Mouse (Mus musculus) neutrophil, adult 5-6 weeks (primary cell): Measurements from ENCODE around the gene Ccdc24. TPM values are rescaled to one million over a fixed set of nuclear protein-coding genes. Genes with fewer than 3 reads are reported as not detected.

Source experiments
- ATAC-seq: fragments of 151-379, 151-347 bp; 2 replicates; pipeline ENCODE4 v1.8.0; 2017; ENCODE audit warnings: mild to moderate bottlenecking, moderate TSS enrichment; ENCODE audit not compliant: insufficient number of reproducible peaks, poor library complexity, low FRiP score, severe bottlenecking; ENCODE audit errors: extremely low read depth
- total RNA-seq: library from RNA; stranded (forward); fragments of 200-1000 nt; gene quantifications from 2 replicates; pipeline ENCODE4 v1.2.3, GENCODE M21; 2017

The Ccdc24 gene
- total RNA-seq, 1 experiment from 2014 or later: not detected

GRCm38 (mm10) chr4:117895339-117895738 lies 23.0 kb upstream of the Ccdc24 start:
- ATAC-seq: no peak

- no peak for ATAC-seq
Observed at GRCm38 (mm10) chr4:117894601-117895000, 22.2 kb upstream of the Ccdc24 start.

DNA sequence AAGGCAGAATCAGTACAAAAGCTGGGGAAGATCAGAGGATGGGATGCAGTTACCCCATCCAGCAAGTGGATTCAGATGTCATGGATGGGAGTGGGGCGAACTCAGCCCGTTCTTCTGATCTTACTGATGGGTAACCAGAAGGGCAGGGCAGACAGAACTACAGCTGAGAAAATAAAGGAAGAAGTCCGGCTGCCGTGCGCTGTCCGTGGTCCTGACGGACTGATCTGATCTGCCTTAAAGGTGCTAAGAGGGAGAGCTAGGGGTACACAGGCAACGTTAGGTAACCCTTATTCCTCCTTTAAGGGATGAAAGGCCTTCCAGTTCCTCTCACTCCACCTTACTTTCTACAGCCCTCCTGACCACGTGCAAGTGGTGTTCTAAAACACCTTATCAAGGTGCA lies 21.0 kb upstream of the Ccdc24 start:
- ATAC-seq: no peak

DNA sequence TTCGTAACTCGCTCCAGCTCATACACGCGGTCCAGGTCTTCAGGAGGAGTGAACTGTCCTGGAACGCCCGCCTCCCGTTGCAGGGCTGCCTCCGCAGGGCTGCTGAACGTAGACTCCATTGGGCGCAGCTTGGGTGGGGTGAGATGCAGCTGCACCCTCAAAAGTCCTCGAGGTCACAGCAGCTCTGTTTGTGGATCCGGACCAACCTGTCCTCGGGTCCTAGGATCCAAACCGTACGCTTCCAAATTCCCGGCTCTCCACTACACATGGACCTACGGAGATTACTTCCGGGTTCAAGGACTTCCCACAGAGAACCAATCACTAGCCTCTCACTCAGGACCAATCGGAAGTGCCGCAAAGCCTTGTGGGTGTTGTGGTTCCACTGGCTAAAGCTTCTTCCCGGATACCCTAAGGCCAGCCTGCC lies 19.4 kb upstream of the Ccdc24 start, which contains the start of gene Dph2:
Dph2 (minus strand) TSS at position 295 of the 424 bp plus-strand sequence.
- peak; percentile 87 for ATAC-seq

DNA sequence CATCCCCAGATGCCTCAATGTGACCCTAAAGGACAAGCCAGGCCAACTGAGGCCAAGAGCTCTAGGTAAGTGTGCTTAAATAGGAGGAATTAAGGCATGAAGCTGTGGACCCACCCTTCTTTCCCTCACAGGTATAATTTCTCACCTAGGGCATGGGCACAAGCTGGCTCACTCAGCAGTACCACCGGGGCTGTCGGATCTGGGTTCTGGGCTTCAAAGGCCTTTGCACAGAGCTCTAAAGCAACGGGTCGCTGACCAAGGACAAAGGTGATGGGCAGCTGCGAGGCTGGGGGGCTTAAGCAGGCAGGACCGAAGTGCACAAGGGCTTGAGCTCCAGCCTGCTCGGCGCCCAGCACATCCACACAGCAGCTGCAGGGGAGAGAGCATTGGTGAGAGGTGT lies 18.4 kb upstream of the Ccdc24 start:
- ATAC-seq: no peak

GRCm38 (mm10) chr4:117890031-117890430 lies 17.7 kb upstream of the Ccdc24 start:
- ATAC-seq: no peak

DNA sequence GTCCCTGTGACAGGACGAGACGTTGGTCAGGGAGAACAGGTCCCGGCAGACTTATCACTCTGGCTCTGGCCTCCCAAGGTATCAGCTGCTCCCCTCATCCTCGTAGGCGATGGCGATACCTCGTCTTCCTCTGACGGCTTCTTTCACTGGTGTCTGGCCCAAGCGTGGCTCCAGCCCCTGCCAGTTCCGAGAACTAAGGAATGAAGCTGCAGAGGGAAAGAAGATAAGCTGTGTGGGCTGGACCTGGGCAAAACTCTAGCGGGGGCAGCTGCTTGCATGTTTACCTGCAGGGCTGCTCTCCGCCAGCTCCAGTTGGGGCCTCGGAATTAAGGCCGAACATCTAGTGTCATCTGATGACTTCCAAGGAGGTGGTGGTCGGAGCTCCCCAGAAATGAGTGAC lies 17.1 kb upstream of the Ccdc24 start:
- no peak for ATAC-seq

DNA sequence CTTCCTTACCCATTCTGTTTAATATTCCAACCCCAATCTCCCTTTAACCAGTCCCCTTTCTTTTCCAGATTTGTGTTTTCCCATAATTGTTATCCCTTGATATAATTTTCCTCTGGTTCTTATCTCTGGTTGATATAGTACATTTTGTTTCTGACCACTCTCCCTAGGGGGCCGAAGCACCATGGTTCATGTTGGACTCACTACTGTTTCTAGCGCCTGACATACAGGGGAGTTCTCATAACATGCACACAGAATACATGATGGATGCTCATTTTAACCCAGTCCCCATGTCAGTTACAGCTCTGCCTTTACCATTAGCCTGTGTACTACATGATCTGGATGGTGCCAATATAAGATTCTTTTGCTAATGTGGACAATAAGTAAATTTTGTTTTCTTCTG lies 15.6 kb upstream of the Ccdc24 start:
- no peak for ATAC-seq

DNA sequence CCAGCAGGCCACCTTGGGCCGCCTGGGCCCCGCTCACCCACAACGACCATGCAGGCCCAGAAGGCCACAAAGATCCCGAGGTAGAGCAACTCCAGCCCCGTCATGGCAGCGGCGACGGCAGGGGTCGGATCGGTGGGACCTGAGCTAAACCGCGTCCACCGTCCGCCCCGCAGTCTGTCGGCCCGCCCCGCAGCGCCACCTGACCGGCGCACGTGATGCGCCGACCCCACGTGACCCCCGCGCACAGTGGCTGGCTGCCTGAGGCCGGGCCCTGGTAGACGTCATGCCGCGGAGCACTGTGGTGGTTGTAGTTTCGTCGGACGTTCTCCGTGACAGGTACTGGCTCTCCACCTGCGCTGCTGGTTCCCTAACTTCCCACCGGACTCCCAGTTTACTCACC lies 14.8 kb upstream of the Ccdc24 start, which contains the start of gene Atp6v0b:
Atp6v0b (minus strand) TSS at position 201 of the 400 bp plus-strand sequence.
- peak; percentile 71 for ATAC-seq

DNA sequence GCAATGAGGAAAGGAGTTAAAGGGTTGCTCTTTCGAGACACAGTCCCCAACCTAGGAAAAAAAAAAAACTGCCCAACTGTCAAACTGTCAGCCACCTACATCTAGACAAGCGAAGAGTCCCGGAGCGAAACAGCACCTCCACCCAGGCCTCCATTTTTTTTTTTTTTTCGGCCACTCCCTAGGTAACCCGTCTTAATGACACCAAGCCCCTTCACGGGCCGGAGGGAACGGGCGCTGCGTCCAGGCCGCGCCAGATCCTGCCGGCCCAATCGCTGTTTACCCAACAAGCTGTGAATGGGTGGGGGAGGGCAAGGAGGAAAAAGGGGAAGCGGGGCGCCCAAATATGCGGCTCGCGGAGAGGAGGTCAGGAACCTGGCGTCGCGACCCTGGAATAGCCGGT lies 14.3 kb upstream of the Ccdc24 start:
- peak; percentile 30; the same call in 1 of the 2 replicates for ATAC-seq

DNA sequence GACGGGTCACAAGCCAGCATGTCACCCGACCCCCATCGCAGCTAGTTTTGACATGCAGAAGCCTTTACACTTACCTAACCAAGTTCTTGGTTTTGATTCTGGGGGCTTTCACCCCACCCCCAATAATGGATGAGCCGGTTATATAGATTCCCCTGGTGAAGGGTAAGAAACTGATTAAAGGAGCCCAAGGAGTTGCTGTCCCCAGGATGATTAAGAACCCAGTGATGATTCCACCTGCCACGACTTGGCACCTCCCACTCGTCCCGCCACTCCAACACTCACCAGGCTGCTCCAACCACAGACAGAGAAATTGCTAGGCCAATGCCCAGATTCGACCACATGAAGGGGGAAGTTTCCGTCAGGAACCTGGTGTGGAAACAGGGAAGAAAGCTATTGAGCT lies 13.6 kb upstream of the Ccdc24 start:
- ATAC-seq: no peak

DNA sequence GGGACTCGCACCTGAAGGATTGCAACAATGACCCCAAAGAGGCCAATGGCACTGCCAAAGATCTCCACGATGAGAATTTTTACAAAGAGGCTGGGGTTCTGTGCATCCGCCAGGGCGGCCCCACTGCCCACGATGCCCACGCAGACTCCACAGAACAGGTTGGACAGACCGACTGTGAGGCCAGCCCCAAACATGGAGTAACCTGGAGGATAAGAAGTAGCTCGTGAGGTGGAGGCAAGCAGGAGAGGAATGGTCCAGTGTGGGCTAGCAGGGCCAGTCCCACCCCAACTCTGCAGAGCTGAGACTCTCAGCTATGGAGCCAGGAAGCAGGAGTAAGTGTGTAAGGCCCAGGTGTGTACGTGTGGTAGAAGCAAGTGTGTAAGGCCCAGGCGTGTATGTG lies 12.7 kb upstream of the Ccdc24 start:
- no peak for ATAC-seq

GRCm38 (mm10) chr4:117884146-117884545 lies 11.8 kb upstream of the Ccdc24 start:
- no peak for ATAC-seq

DNA sequence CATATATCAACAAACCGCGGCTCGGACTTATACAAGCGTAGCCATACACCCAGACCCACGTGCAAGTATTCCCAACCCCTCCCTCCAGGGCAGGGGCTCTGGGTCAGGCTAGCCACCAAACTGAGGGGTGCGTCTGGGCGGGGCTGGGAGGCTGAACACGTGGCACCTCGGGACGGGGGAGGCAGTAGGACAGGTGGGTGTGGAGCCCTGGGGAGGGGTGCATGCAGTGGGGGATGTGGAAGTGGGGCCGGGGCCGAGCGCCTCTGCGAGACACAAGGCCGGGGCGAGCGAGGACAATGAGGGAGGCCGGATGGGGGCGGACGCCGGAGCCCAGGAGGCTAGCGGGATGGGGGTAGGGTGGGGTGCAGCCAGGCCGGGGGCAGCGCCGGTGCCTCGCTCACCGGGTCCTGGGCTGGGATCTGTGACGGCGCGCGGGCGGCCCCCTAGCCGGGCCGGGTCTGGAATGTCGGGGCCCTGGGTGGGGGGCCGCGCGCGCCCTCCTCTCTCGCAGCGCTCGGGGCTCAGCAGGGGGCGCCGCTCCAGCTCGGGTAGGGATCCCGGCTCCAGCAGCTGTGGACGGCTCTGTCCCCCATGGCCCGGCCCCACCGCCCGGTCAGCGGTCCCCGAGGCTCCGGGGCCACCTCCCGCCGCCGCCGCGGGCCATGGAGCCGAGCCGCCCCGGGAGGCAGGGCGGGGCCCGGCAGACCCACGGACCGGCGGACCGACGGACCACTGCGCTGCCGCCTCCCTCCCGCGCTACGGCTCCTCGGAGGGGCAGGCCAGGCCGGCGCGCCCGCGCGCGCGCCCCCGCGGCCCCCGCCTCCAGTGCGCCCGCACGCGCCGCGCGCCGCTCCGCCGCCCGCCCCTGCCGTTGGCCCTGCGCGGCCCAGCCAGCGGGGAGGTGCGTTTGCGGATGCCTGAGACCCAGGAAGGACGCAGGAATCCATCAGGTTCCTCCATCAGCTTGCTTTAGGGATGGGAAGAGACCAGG lies 10.6 kb upstream of the Ccdc24 start, which contains the start of gene B4galt2:
B4galt2 (minus strand) TSS at position 787 of the 991 bp plus-strand sequence.
- ATAC-seq: no peak

DNA sequence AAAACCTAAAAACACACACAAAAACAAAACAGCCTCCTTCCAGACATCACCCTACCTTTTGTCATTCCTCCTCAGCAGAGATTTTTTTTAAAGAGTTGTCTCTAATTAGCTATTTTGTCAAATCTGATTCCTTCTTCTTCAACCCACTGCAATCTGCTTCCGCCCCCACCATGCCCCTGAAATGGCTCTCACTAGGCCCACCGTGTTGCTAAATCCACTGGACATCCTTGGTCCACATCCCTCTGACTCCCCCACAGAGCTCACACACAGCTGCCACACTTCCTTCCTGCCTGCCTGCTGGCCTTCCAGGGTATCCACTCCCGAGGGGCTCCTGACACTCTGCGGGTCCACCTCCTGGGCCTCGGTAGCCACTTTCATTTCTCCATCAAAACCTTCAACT lies 6.3 kb upstream of the Ccdc24 start:
- no peak for ATAC-seq

DNA sequence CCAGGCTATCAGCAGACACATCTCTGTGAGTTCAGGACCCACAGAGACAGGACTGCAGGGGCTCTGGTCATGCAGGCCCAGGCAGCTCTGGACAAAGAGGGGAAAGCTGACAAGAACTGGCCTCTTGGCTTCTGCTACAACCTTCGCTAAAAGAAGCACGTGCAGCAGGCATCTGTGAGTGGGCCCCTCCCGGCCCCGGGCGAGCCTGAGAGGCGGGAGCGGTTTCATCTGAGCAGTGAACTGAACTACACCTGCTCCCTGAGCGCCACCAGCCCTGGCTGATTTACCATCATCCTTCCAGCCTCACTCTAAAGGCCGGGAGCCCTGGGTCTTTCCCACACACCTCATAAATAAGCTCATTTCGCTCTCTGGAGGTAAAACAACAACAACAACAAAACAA lies 5.9 kb upstream of the Ccdc24 start:
- ATAC-seq: no peak

- no peak for ATAC-seq
Observed at GRCm38 (mm10) chr4:117873615-117874014, 1.3 kb upstream of the Ccdc24 start.

DNA sequence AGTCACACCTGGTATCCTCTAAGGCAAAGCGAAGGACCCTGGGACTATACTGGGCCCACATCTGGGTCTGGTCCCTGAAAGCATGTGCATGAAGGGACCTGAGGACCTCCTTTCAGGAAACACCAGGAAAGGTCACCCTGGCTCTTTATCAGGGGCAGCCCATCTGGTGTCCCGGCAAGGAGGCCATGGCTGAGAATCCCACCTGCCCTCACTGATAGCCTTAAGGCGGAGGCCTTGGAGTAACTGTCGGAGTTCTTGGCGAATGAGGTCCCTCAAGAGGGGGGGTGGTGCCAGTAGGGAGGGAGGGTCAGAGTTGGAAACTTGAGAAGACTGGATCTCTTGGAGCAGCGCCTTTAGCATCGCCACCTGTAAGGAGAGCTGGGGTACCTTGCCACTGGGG lies 570 bp downstream of the Ccdc24 start:
- no peak for ATAC-seq

- no peak for ATAC-seq
Observed at GRCm38 (mm10) chr4:117870437-117870836, 1.9 kb downstream of the Ccdc24 start.

GRCm38 (mm10) chr4:117869317-117869716 lies 3.0 kb downstream of the Ccdc24 start:
- no peak for ATAC-seq
